Mouse (Mus musculus): ENCODE data around the gene Kbtbd2. TPM values are rescaled to one million over a fixed set of nuclear protein-coding genes. Genes with fewer than 3 reads are reported as not detected.

Kbtbd2 gene
- polyA plus RNA-seq (2014; fragmentation: Nextera tagmentation; extraction: Ambion mirVana): 33.6 and 35.0 TPM in 2 replicates

- DNase-seq (ENCODE audit: low spot score) (peak; percentile 94), ATAC-seq (replicated peaks; ENCODE audit: insufficient number of reproducible peaks, low FRiP score, low TSS enrichment, low read depth) (peak; percentile 95)
- H3K27ac ChIP-seq (replicated peaks; ENCODE audit: low read depth, low read length): peak within 1 kb of the TSS; percentile 100
- no peaks in the 10 kb centered on the region for H3K27me3 ChIP-seq (ENCODE audit: control insufficient read depth, insufficient read depth, low read length)
- peaks cover 6% of the 10 kb centered on the region; the same call in 1 of the 2 replicates for H3K4me1 ChIP-seq (ENCODE audit: control insufficient read depth, insufficient read depth, low read length)
- H3K9ac ChIP-seq (replicated peaks; ENCODE audit: low read length): peak within 1 kb of the TSS; percentile 97
- H3K9me3 ChIP-seq (replicated peaks; ENCODE audit: control insufficient read depth, low read length): no peaks in the 10 kb centered on the region
- H3K4me3 ChIP-seq (ENCODE audit: low read depth, low read length): peak within 1 kb of the TSS; percentile 90
- under 1% methylated on average over 69 of the region's 98 CpGs for WGBS
- peak within 1 kb of the TSS; percentile 66 for H3K4me2 ChIP-seq (ENCODE audit: low read depth, low read length)
- no peaks in the 10 kb centered on the region for H3K36me3 ChIP-seq (replicated peaks; ENCODE audit: control insufficient read depth, insufficient read depth, low read depth, low read length)
These were observed at the start of gene Kbtbd2 for GRCm38 (mm10) chr6:56797311-56798151. Kbtbd2 (minus strand) TSS chr6:56797813.

GRCm38 (mm10) chr6:56844365-56844764 is 46.8 kb upstream of the Kbtbd2 start:
- 89% methylated on average over 2 of the region's 2 CpGs for WGBS
- no peaks in the 10 kb centered on the region for H3K27me3 ChIP-seq (ENCODE audit: control insufficient read depth, insufficient read depth, low read length)

GRCm38 (mm10) chr6:56843229-56843628 is 45.6 kb upstream of the Kbtbd2 start:
- Histone ChIP-seq H3K4me2 (ENCODE audit: low read depth, low read length) (no peak overlapping the region), H3K9ac (replicated peaks; ENCODE audit: low read length) (no peak overlapping the region), H3K27me3 (ENCODE audit: control insufficient read depth, insufficient read depth, low read length) (no peaks in the 10 kb centered on the region), H3K27ac (replicated peaks; ENCODE audit: low read depth, low read length) (no peak overlapping the region), H3K36me3 (replicated peaks; ENCODE audit: control insufficient read depth, insufficient read depth, low read depth, low read length) (no peaks in the 10 kb centered on the region), H3K4me3 (ENCODE audit: low read depth, low read length) (no peak overlapping the region), H3K9me3 (replicated peaks; ENCODE audit: control insufficient read depth, low read length) (no peaks in the 10 kb centered on the region), H3K4me1 (ENCODE audit: control insufficient read depth, insufficient read depth, low read length) (no peaks in the 10 kb centered on the region)
- DNase-seq (ENCODE audit: low spot score) (no peak), ATAC-seq (replicated peaks; ENCODE audit: insufficient number of reproducible peaks, low FRiP score, low TSS enrichment, low read depth) (no peak)
- 85% methylated on average over 3 of the region's 3 CpGs for WGBS

More at GRCm38 (mm10) chr6:56844365-56844764, 46.8 kb upstream of the Kbtbd2 start:
- Histone ChIP-seq H3K9ac (replicated peaks; ENCODE audit: low read length) (no peak overlapping the region), H3K36me3 (replicated peaks; ENCODE audit: control insufficient read depth, insufficient read depth, low read depth, low read length) (no peaks in the 10 kb centered on the region), H3K9me3 (replicated peaks; ENCODE audit: control insufficient read depth, low read length) (no peaks in the 10 kb centered on the region), H3K4me1 (ENCODE audit: control insufficient read depth, insufficient read depth, low read length) (no peaks in the 10 kb centered on the region), H3K4me2 (ENCODE audit: low read depth, low read length) (no peak overlapping the region), H3K4me3 (ENCODE audit: low read depth, low read length) (no peak overlapping the region), H3K27ac (replicated peaks; ENCODE audit: low read depth, low read length) (no peak overlapping the region)
- ATAC-seq (replicated peaks; ENCODE audit: insufficient number of reproducible peaks, low FRiP score, low TSS enrichment, low read depth) (no peak), DNase-seq (ENCODE audit: low spot score) (no peak)

GRCm38 (mm10) chr6:56837621-56838020 is 40.0 kb upstream of the Kbtbd2 start:
- Histone ChIP-seq H3K36me3 (replicated peaks; ENCODE audit: control insufficient read depth, insufficient read depth, low read depth, low read length) (no peaks in the 10 kb centered on the region), H3K27me3 (ENCODE audit: control insufficient read depth, insufficient read depth, low read length) (no peaks in the 10 kb centered on the region), H3K4me1 (ENCODE audit: control insufficient read depth, insufficient read depth, low read length) (no peaks in the 10 kb centered on the region), H3K27ac (replicated peaks; ENCODE audit: low read depth, low read length) (no peak overlapping the region), H3K9ac (replicated peaks; ENCODE audit: low read length) (no peak overlapping the region), H3K4me3 (ENCODE audit: low read depth, low read length) (no peak overlapping the region), H3K4me2 (ENCODE audit: low read depth, low read length) (no peak overlapping the region), H3K9me3 (replicated peaks; ENCODE audit: control insufficient read depth, low read length) (no peaks in the 10 kb centered on the region)
- WGBS: 87% methylated on average over 3 of the region's 3 CpGs
- DNase-seq (ENCODE audit: low spot score): no peak
- ATAC-seq (replicated peaks; ENCODE audit: insufficient number of reproducible peaks, low FRiP score, low TSS enrichment, low read depth): no peak

DNA sequence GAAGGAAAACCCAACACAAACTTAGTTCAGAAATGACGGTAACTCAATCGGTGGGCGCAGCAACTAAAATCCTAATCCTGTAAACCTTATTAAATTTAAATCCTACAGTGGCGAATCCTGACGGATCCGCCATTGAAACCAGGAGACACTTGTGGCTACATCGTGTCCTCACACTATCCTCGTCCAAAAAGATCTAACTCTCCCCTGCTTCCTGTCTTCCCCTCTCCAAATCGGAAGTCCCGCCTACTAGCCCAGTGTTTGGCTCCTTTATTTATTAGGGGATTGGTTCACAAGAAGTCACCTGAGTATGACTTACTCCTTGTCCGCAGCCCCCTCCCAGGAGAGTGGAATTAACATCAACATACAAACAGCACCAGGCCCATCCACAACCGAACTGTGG is 39.6 kb upstream of the Kbtbd2 start:
- no peak overlapping the region for H3K9ac ChIP-seq (replicated peaks; ENCODE audit: low read length)
- WGBS: 92% methylated on average over 12 of the region's 12 CpGs
- H3K27me3 ChIP-seq (ENCODE audit: control insufficient read depth, insufficient read depth, low read length): no peaks in the 10 kb centered on the region
- H3K4me3 ChIP-seq (ENCODE audit: low read depth, low read length): no peak overlapping the region
- no peak overlapping the region for H3K4me2 ChIP-seq (ENCODE audit: low read depth, low read length)
- no peak for ATAC-seq (replicated peaks; ENCODE audit: insufficient number of reproducible peaks, low FRiP score, low TSS enrichment, low read depth)
- no peak overlapping the region for H3K27ac ChIP-seq (replicated peaks; ENCODE audit: low read depth, low read length)
- no peaks in the 10 kb centered on the region for H3K4me1 ChIP-seq (ENCODE audit: control insufficient read depth, insufficient read depth, low read length)
- no peaks in the 10 kb centered on the region for H3K9me3 ChIP-seq (replicated peaks; ENCODE audit: control insufficient read depth, low read length)
- DNase-seq (ENCODE audit: low spot score): no peak
- H3K36me3 ChIP-seq (replicated peaks; ENCODE audit: control insufficient read depth, insufficient read depth, low read depth, low read length): no peaks in the 10 kb centered on the region

DNA sequence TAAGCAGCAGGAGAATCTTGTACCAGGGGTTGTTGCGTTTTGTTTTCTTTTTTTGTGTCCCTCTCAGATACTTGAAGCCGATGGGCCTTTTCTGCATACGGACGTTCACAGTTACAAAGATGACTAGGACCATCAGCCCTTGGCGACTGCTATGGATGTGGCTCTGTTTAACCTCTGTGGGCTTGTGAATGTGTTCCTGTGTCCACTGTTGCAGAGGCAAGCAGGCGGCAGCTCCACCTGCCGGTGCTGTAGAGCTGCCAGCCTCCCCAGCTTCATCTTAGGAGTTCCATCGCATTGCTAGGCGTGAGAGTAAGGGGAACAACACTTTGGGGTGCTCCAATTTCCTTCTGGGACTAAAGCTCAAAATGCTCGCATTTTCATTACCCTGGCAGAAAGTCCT is 37.9 kb upstream of the Kbtbd2 start:
- H3K9ac ChIP-seq (replicated peaks; ENCODE audit: low read length): no peak overlapping the region
- 88% methylated on average over 10 of the region's 10 CpGs for WGBS
- DNase-seq (ENCODE audit: low spot score) (no peak), ATAC-seq (replicated peaks; ENCODE audit: insufficient number of reproducible peaks, low FRiP score, low TSS enrichment, low read depth) (no peak)
- H3K4me2 ChIP-seq (ENCODE audit: low read depth, low read length): no peak overlapping the region
- H3K27me3 ChIP-seq (ENCODE audit: control insufficient read depth, insufficient read depth, low read length): no peaks in the 10 kb centered on the region
- no peaks in the 10 kb centered on the region for H3K9me3 ChIP-seq (replicated peaks; ENCODE audit: control insufficient read depth, low read length)
- no peak overlapping the region for H3K4me3 ChIP-seq (ENCODE audit: low read depth, low read length)
- no peaks in the 10 kb centered on the region for H3K36me3 ChIP-seq (replicated peaks; ENCODE audit: control insufficient read depth, insufficient read depth, low read depth, low read length)
- no peaks in the 10 kb centered on the region for H3K4me1 ChIP-seq (ENCODE audit: control insufficient read depth, insufficient read depth, low read length)
- H3K27ac ChIP-seq (replicated peaks; ENCODE audit: low read depth, low read length): no peak overlapping the region

- H3K27ac ChIP-seq (replicated peaks; ENCODE audit: low read depth, low read length): no peak overlapping the region
- no peaks in the 10 kb centered on the region for H3K36me3 ChIP-seq (replicated peaks; ENCODE audit: control insufficient read depth, insufficient read depth, low read depth, low read length)
- no peak overlapping the region for H3K9ac ChIP-seq (replicated peaks; ENCODE audit: low read length)
- no peak overlapping the region for H3K4me2 ChIP-seq (ENCODE audit: low read depth, low read length)
- DNase-seq (ENCODE audit: low spot score) (peak; percentile 15), ATAC-seq (replicated peaks; ENCODE audit: insufficient number of reproducible peaks, low FRiP score, low TSS enrichment, low read depth) (no peak)
- no peaks in the 10 kb centered on the region for H3K27me3 ChIP-seq (ENCODE audit: control insufficient read depth, insufficient read depth, low read length)
- no peak overlapping the region for H3K4me3 ChIP-seq (ENCODE audit: low read depth, low read length)
- no peaks in the 10 kb centered on the region for H3K4me1 ChIP-seq (ENCODE audit: control insufficient read depth, insufficient read depth, low read length)
- no peaks in the 10 kb centered on the region for H3K9me3 ChIP-seq (replicated peaks; ENCODE audit: control insufficient read depth, low read length)
- 43% methylated on average over 5 of the region's 5 CpGs for WGBS
These were observed 37.2 kb upstream of the Kbtbd2 start for GRCm38 (mm10) chr6:56834769-56835168.

- Histone ChIP-seq H3K9me3 (replicated peaks; ENCODE audit: control insufficient read depth, low read length) (no peaks in the 10 kb centered on the region), H3K4me1 (ENCODE audit: control insufficient read depth, insufficient read depth, low read length) (no peaks in the 10 kb centered on the region), H3K4me3 (ENCODE audit: low read depth, low read length) (peak overlapping the region; percentile 62), H3K27me3 (ENCODE audit: control insufficient read depth, insufficient read depth, low read length) (no peaks in the 10 kb centered on the region), H3K4me2 (ENCODE audit: low read depth, low read length) (peak overlapping the region; percentile 80), H3K9ac (replicated peaks; ENCODE audit: low read length) (no peak overlapping the region), H3K27ac (replicated peaks; ENCODE audit: low read depth, low read length) (no peak overlapping the region), H3K36me3 (replicated peaks; ENCODE audit: control insufficient read depth, insufficient read depth, low read depth, low read length) (no peaks in the 10 kb centered on the region)
- DNase-seq (ENCODE audit: low spot score): peak; percentile 17
- ATAC-seq (replicated peaks; ENCODE audit: insufficient number of reproducible peaks, low FRiP score, low TSS enrichment, low read depth): no peak
These were observed 35.2 kb upstream of the Kbtbd2 start for GRCm38 (mm10) chr6:56832830-56833229.
